Mouse (Mus musculus) CD4-positive, CD25-positive, alpha-beta regulatory T cell, adult 9 weeks (primary cell): ENCODE results near the gene Arhgap8. TPM values are rescaled to one million over a fixed set of nuclear protein-coding genes. Genes with fewer than 3 reads are reported as not detected.

Experiments
- polyA plus RNA-seq: library from polyadenylated mRNA; unstranded; fragments of 100-300 nt; shearing (Covaris generic); gene quantifications from one replicate; pipeline ENCODE4 v1.2.1, GENCODE M21; 2017

Arhgap8 gene
- polyA plus RNA-seq = not detected

DNA sequence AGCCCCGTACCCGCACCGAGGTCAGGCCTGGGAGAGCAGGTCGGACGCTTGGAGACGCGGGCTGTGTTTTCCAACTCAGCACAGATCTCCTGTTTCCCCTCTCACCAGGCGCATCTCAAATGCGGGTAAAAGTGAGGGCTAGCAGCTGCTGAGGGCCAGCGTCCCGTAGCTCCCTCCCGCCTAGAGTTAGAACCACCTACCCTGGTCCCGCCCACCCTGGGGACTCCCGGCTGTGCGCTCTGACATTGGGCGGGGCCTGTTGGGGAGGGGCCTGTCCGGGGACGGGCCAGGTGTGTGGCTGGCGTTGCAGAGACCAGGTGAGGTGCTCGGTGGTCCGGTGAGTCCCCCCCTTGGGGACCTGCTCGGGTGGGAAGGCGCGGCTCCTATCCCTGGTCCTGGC, at the start of gene Arhgap8:
Gene Arhgap8 (plus strand): TSS at position 262 of the 400 bp plus-strand sequence.

Other genes with a start within 250 kb of the Arhgap8 start
- 3.0 TPM for gene Rtl6, start 162.2 kb upstream of the Arhgap8 start, polyA plus RNA-seq
- gene Prr5, start 50.4 kb upstream of the Arhgap8 start, polyA plus RNA-seq = not detected
- gene Phf21b, start 136.0 kb downstream of the Arhgap8 start, polyA plus RNA-seq = 0.31 TPM
- gene Gm29666, start 200.0 kb downstream of the Arhgap8 start, polyA plus RNA-seq = 0.45 TPM
- 25.6 TPM for gene Nup50, start 203.4 kb downstream of the Arhgap8 start, polyA plus RNA-seq